Mouse (Mus musculus): ENCODE data around the gene Tmem252. TPM values are rescaled to one million over a fixed set of nuclear protein-coding genes. Genes with fewer than 3 reads are reported as not detected.

Tmem252 gene
- polyA plus RNA-seq (2014; fragmentation: Nextera tagmentation; extraction: Ambion mirVana): 0.81 and 1.2 TPM in 2 replicates

DNA sequence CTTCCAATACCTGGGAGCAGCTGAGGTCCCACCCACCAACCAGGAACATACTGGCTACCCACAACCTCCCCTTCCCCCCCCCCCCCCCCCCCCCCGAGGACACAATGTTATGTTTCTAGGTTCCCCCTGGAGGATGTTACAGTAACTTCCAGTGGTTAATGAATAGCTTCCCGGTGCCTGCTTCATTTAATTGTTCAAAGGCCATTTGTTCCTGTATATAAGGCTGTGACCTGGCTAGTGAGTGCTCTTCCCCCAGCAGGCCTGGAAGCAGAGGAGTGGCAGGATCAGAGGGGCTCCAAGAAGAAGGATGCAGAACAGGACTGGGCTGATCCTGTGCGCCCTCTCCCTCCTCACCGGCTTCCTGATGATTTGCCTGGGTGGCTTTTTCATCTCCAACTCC lies at the start of gene Tmem252:
Gene Tmem252, plus strand, starts transcription at position 247 of the 400 bp plus-strand sequence.
- DNase-seq (ENCODE audit: low spot score): no peak
- no peaks in the 10 kb centered on the region for H3K36me3 ChIP-seq (replicated peaks; ENCODE audit: control insufficient read depth, insufficient read depth, low read depth, low read length)

DNA sequence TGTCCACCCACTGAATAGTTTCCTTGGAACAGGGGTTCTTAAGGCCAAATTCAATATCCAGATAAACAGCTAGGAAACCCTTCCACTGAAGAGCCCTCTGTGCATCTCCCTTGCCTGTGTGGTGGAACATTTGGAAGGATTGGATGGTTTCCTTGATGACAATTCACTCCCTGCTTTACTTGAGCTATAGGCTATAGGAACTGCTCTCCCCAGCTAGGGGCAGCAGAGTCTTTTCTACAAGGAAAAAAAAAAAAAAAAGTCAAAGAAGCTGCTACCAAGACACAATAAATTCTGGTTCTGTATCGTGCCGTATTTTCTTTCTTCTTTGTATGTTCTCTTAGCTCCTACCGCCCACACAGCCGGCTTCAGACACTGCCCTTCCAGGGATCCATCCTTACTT lies 45.8 kb upstream of the Tmem252 start:
- ATAC-seq (replicated peaks; ENCODE audit: insufficient number of reproducible peaks, low FRiP score, low TSS enrichment, low read depth) (no peak), DNase-seq (ENCODE audit: low spot score) (no peak)
- H3K9me3 ChIP-seq (replicated peaks; ENCODE audit: control insufficient read depth, low read length): no peaks in the 10 kb centered on the region
- no peak overlapping the region for H3K4me2 ChIP-seq (ENCODE audit: low read depth, low read length)
- no peaks in the 10 kb centered on the region for H3K27me3 ChIP-seq (ENCODE audit: control insufficient read depth, insufficient read depth, low read length)
- H3K4me1 ChIP-seq (ENCODE audit: control insufficient read depth, insufficient read depth, low read length): no peaks in the 10 kb centered on the region
- no peak overlapping the region for H3K27ac ChIP-seq (replicated peaks; ENCODE audit: low read depth, low read length)
- H3K4me3 ChIP-seq (ENCODE audit: low read depth, low read length): no peak overlapping the region
- no peak overlapping the region for H3K9ac ChIP-seq (replicated peaks; ENCODE audit: low read length)
- no peaks in the 10 kb centered on the region for H3K36me3 ChIP-seq (replicated peaks; ENCODE audit: control insufficient read depth, insufficient read depth, low read depth, low read length)
- WGBS: 88% methylated on average over 4 of the region's 4 CpGs

More for the DNA sequence above, at the start of gene Tmem252:
- H3K9me3 ChIP-seq (replicated peaks; ENCODE audit: control insufficient read depth, low read length): no peaks in the 10 kb centered on the region
- H3K4me1 ChIP-seq (ENCODE audit: control insufficient read depth, insufficient read depth, low read length): no peaks in the 10 kb centered on the region; the same call in 1 of the 2 replicates
- no peak within 1 kb of the TSS for H3K27ac ChIP-seq (replicated peaks; ENCODE audit: low read depth, low read length)
- no peak for ATAC-seq (replicated peaks; ENCODE audit: insufficient number of reproducible peaks, low FRiP score, low TSS enrichment, low read depth)
- no peak within 1 kb of the TSS for H3K4me2 ChIP-seq (ENCODE audit: low read depth, low read length)
- no peaks in the 10 kb centered on the region for H3K27me3 ChIP-seq (ENCODE audit: control insufficient read depth, insufficient read depth, low read length)
- no peak within 1 kb of the TSS for H3K9ac ChIP-seq (replicated peaks; ENCODE audit: low read length)
- H3K4me3 ChIP-seq (ENCODE audit: low read depth, low read length): no peak within 1 kb of the TSS
- WGBS: 67% methylated on average over 3 of the region's 4 CpGs

DNA sequence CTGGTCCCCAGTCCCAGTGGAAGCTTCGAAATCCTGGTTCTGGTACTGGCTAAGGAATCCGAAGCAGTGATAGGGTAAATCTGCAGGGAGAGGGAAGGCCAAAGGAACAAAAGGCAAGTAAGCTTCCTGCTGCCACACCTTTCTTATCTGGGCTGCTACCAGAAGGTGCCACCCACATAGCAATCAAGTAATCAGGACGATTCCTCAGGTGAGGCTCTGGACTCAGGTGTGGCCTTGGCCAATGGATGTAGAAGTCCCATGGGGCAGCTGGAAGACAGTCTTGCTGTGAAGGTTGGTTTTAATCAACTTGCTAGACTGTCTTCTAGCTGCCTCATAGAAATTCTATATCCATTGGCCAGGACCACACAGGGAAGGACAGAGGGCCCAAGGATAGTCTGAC lies 40.8 kb upstream of the Tmem252 start:
- ATAC-seq (replicated peaks; ENCODE audit: insufficient number of reproducible peaks, low FRiP score, low TSS enrichment, low read depth) (no peak), DNase-seq (ENCODE audit: low spot score) (no peak)
- H3K4me1 ChIP-seq (ENCODE audit: control insufficient read depth, insufficient read depth, low read length): no peaks in the 10 kb centered on the region
- no peak overlapping the region for H3K9ac ChIP-seq (replicated peaks; ENCODE audit: low read length)
- no peak overlapping the region for H3K4me3 ChIP-seq (ENCODE audit: low read depth, low read length)
- H3K36me3 ChIP-seq (replicated peaks; ENCODE audit: control insufficient read depth, insufficient read depth, low read depth, low read length): no peaks in the 10 kb centered on the region
- H3K27ac ChIP-seq (replicated peaks; ENCODE audit: low read depth, low read length): no peak overlapping the region
- no peak overlapping the region for H3K4me2 ChIP-seq (ENCODE audit: low read depth, low read length)
- 75% methylated on average over 3 of the region's 3 CpGs for WGBS
- no peaks in the 10 kb centered on the region for H3K27me3 ChIP-seq (ENCODE audit: control insufficient read depth, insufficient read depth, low read length)
- no peaks in the 10 kb centered on the region for H3K9me3 ChIP-seq (replicated peaks; ENCODE audit: control insufficient read depth, low read length)

DNA sequence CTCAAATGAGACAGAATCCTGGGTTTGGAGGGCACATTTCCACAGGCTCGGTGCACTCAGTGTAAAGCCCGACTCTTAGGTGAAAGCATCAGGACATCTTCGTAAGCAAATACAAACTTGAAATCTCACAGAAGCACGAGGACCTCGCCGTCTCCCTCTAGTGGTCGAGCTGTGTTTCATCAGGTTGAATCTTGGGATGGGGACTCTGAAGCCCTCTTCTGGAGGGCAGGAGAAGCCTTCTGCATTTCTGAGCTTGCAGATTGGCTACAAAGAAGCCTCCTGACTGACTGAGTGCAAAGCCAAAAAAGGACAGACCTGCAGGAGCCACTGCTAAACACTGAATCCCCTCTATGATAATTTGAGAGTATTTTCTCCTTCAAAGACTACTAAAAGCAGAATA lies 39.2 kb upstream of the Tmem252 start:
- Histone ChIP-seq H3K9me3 (replicated peaks; ENCODE audit: control insufficient read depth, low read length) (no peaks in the 10 kb centered on the region), H3K4me3 (ENCODE audit: low read depth, low read length) (no peak overlapping the region), H3K27ac (replicated peaks; ENCODE audit: low read depth, low read length) (no peak overlapping the region), H3K4me2 (ENCODE audit: low read depth, low read length) (no peak overlapping the region), H3K9ac (replicated peaks; ENCODE audit: low read length) (no peak overlapping the region), H3K4me1 (ENCODE audit: control insufficient read depth, insufficient read depth, low read length) (no peaks in the 10 kb centered on the region), H3K36me3 (replicated peaks; ENCODE audit: control insufficient read depth, insufficient read depth, low read depth, low read length) (no peaks in the 10 kb centered on the region), H3K27me3 (ENCODE audit: control insufficient read depth, insufficient read depth, low read length) (no peaks in the 10 kb centered on the region)
- ATAC-seq (replicated peaks; ENCODE audit: insufficient number of reproducible peaks, low FRiP score, low TSS enrichment, low read depth) (no peak), DNase-seq (ENCODE audit: low spot score) (peak; percentile 80)
- WGBS: 9% methylated on average over 7 of the region's 7 CpGs

DNA sequence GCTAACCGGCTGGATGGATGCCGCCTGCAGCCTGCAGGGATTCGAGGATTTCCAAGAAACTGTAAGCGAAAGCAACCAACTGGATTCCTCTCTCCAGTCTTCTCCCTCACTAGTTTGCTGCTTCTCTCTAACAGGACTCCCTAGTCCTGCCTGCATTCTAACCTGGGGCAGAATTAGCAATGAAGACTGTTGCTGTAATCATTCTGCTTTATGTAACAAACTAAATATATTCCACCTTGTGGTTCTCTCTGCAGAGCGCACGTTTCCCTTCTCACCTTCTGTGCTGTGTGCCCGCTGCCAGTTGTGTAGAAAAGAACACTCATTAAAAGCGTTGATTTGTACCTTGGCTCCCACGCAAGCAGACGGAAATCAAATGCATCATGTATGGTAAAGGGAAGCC lies 37.2 kb upstream of the Tmem252 start:
- H3K36me3 ChIP-seq (replicated peaks; ENCODE audit: control insufficient read depth, insufficient read depth, low read depth, low read length): no peaks in the 10 kb centered on the region
- H3K9ac ChIP-seq (replicated peaks; ENCODE audit: low read length): no peak overlapping the region
- no peak for DNase-seq (ENCODE audit: low spot score)
- H3K9me3 ChIP-seq (replicated peaks; ENCODE audit: control insufficient read depth, low read length): no peaks in the 10 kb centered on the region
- WGBS: 78% methylated on average over 10 of the region's 10 CpGs
- no peaks in the 10 kb centered on the region for H3K4me1 ChIP-seq (ENCODE audit: control insufficient read depth, insufficient read depth, low read length)
- no peak overlapping the region for H3K4me2 ChIP-seq (ENCODE audit: low read depth, low read length)
- no peak overlapping the region for H3K27ac ChIP-seq (replicated peaks; ENCODE audit: low read depth, low read length)
- no peaks in the 10 kb centered on the region for H3K27me3 ChIP-seq (ENCODE audit: control insufficient read depth, insufficient read depth, low read length)
- ATAC-seq (replicated peaks; ENCODE audit: insufficient number of reproducible peaks, low FRiP score, low TSS enrichment, low read depth): no peak
- no peak overlapping the region for H3K4me3 ChIP-seq (ENCODE audit: low read depth, low read length)

DNA sequence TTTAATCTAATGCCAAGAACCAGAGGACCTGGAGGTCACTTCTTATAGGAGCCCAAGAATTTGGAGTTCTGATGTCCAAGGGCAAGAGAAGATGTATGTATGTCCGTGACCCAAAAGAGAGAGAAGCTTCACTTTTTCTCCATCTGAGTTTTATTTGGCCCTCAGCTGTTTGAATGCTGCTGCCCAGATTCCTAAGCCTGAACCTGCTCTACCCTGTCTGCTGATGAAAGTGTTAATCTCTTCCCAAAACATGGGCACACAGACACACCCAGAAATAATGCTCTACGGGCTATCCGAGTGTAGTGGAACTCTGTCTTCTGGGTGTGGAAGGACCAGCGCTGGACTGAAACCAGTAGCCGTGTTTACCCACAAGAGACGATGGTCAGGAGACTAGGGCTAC lies 35.8 kb upstream of the Tmem252 start:
- DNase-seq (ENCODE audit: low spot score): no peak
- Histone ChIP-seq H3K27me3 (ENCODE audit: control insufficient read depth, insufficient read depth, low read length) (no peaks in the 10 kb centered on the region), H3K9me3 (replicated peaks; ENCODE audit: control insufficient read depth, low read length) (no peaks in the 10 kb centered on the region), H3K4me1 (ENCODE audit: control insufficient read depth, insufficient read depth, low read length) (no peaks in the 10 kb centered on the region), H3K27ac (replicated peaks; ENCODE audit: low read depth, low read length) (no peak overlapping the region), H3K9ac (replicated peaks; ENCODE audit: low read length) (no peak overlapping the region), H3K4me3 (ENCODE audit: low read depth, low read length) (no peak overlapping the region), H3K4me2 (ENCODE audit: low read depth, low read length) (no peak overlapping the region), H3K36me3 (replicated peaks; ENCODE audit: control insufficient read depth, insufficient read depth, low read depth, low read length) (no peaks in the 10 kb centered on the region)
- 91% methylated on average over 6 of the region's 6 CpGs for WGBS
- no peak for ATAC-seq (replicated peaks; ENCODE audit: insufficient number of reproducible peaks, low FRiP score, low TSS enrichment, low read depth)

DNA sequence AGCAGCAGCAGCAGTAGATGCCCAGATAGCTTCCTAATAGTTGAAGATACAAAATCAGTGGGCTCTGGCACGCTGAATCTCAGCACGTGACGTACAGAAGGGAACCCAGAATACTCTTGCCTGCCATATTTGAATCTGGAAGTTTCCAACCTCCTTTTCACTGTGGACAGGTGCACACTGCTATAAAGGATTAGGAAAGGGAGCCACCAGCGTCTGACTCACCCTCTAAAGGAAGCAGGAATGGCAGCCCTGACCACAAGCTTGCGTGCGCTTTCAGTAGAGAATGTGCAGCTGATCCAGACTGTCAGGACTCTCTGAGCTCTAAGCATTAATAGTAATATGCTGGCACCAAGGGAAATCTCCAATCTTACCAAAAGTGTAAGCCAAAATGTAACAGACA lies 32.8 kb upstream of the Tmem252 start:
- Histone ChIP-seq H3K9ac (replicated peaks; ENCODE audit: low read length) (no peak overlapping the region), H3K4me1 (ENCODE audit: control insufficient read depth, insufficient read depth, low read length) (no peaks in the 10 kb centered on the region), H3K4me2 (ENCODE audit: low read depth, low read length) (no peak overlapping the region), H3K4me3 (ENCODE audit: low read depth, low read length) (no peak overlapping the region), H3K9me3 (replicated peaks; ENCODE audit: control insufficient read depth, low read length) (no peaks in the 10 kb centered on the region), H3K27me3 (ENCODE audit: control insufficient read depth, insufficient read depth, low read length) (no peaks in the 10 kb centered on the region), H3K36me3 (replicated peaks; ENCODE audit: control insufficient read depth, insufficient read depth, low read depth, low read length) (no peaks in the 10 kb centered on the region), H3K27ac (replicated peaks; ENCODE audit: low read depth, low read length) (no peak overlapping the region)
- WGBS: 90% methylated on average over 6 of the region's 6 CpGs
- ATAC-seq (replicated peaks; ENCODE audit: insufficient number of reproducible peaks, low FRiP score, low TSS enrichment, low read depth) (no peak), DNase-seq (ENCODE audit: low spot score) (no peak)

DNA sequence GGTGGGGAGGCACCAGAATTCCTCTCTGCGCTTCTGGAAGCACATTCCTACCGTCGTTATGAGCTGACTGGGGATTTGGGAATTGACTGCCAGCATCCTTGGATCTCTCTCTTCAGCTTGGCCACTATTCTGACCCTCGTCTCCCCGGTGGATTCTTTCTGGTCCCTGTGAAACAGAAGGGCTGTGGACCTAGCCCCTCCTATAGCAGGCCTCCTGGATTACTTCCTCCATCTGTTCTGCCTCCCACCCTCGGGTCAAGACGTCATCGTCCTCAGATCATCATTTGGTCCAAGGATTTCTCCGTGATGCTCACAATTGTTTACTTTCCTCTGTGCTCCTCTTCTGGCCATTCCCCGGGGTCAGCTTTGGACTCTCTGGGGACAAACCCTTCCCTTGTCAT lies 28.8 kb upstream of the Tmem252 start:
- no peaks in the 10 kb centered on the region for H3K9me3 ChIP-seq (replicated peaks; ENCODE audit: control insufficient read depth, low read length)
- H3K9ac ChIP-seq (replicated peaks; ENCODE audit: low read length): no peak overlapping the region
- no peak overlapping the region for H3K4me2 ChIP-seq (ENCODE audit: low read depth, low read length)
- DNase-seq (ENCODE audit: low spot score): no peak
- no peaks in the 10 kb centered on the region for H3K27me3 ChIP-seq (ENCODE audit: control insufficient read depth, insufficient read depth, low read length)
- H3K4me3 ChIP-seq (ENCODE audit: low read depth, low read length): no peak overlapping the region
- no peak overlapping the region for H3K27ac ChIP-seq (replicated peaks; ENCODE audit: low read depth, low read length)
- no peak for ATAC-seq (replicated peaks; ENCODE audit: insufficient number of reproducible peaks, low FRiP score, low TSS enrichment, low read depth)
- H3K4me1 ChIP-seq (ENCODE audit: control insufficient read depth, insufficient read depth, low read length): no peaks in the 10 kb centered on the region
- WGBS: 66% methylated on average over 10 of the region's 10 CpGs
- no peaks in the 10 kb centered on the region for H3K36me3 ChIP-seq (replicated peaks; ENCODE audit: control insufficient read depth, insufficient read depth, low read depth, low read length)
